Comparison of ENCODE assay signal across 17 mouse cellular contexts in genomic region chr12:69400871-69401286, GRCm38 (mm10). TPM values are rescaled to one million over a fixed set of nuclear protein-coding genes. Genes with fewer than 3 reads are reported as not detected.
A peak's percentile ranks its signal among the peaks of the same experiment; 100 is the strongest.
DNase-seq lines count a peak whose midpoint lies in the region; ATAC-seq and TF ChIP-seq lines count a peak whose summit lies in the region.
"Had no signal": no experiment of that assay in that cellular context is flagged by ENCODE, and none has a peak within 500 bp of the region (broad histone marks: within the 10 kb centered on the region; RNA-seq: fewer than 3 reads in every experiment).

No protein-coding gene starts in this region.

- no peak for TF ChIP-seq EP300 in liver, postnatal 0 days (IDR thresholded peaks at IDR 0.05; ENCODE audit: low read depth)

- H3K4me1 ChIP-seq in lung, embryonic 14.5 days (ENCODE audit: insufficient read depth): no peaks in the 10 kb centered on the region
- H3K4me1 ChIP-seq in liver, postnatal 0 days (ENCODE audit: insufficient read depth): peaks cover 4% of the 10 kb centered on the region; the same call in 1 of the 2 replicates
- H3K4me1 ChIP-seq: hindbrain, embryonic 15.5 days; neural tube, embryonic 15.5 days had no signal

- intact Hi-C loops in heart, postnatal 25 days (cut with DNase I): no loop called here

- no peak for TF ChIP-seq CTCF in lung, embryonic 14.5 days (IDR thresholded peaks at IDR 0.05; ENCODE audit: low read depth)
- no peak for TF ChIP-seq CTCF in liver, postnatal 0 days (IDR thresholded peaks at IDR 0.05; ENCODE audit: low read depth)

- H3K36me3 ChIP-seq in lung, embryonic 14.5 days (ENCODE audit: insufficient read depth): no peaks in the 10 kb centered on the region
- no peaks in the 10 kb centered on the region for H3K36me3 ChIP-seq in liver, postnatal 0 days (replicated peaks; ENCODE audit: insufficient read depth, low read length)
- H3K36me3 ChIP-seq: forebrain, embryonic 15.5 days; hindbrain, embryonic 15.5 days; neural tube, embryonic 15.5 days had no signal

- no peaks in the 10 kb centered on the region for H3K27me3 ChIP-seq in lung, embryonic 14.5 days (ENCODE audit: insufficient read depth, low read length)
- no peaks in the 10 kb centered on the region for H3K27me3 ChIP-seq in liver, postnatal 0 days (ENCODE audit: insufficient read depth, low read length)
- H3K27me3 ChIP-seq: forebrain, embryonic 15.5 days; hindbrain, embryonic 15.5 days; neural tube, embryonic 15.5 days had no signal

- H3K4me3 ChIP-seq in lung, embryonic 14.5 days (ENCODE audit: low read depth, low read length): no peak overlapping the region
- no peak overlapping the region for H3K4me3 ChIP-seq in liver, postnatal 0 days (ENCODE audit: low read depth, low read length)
- H3K4me3 ChIP-seq: forebrain, embryonic 15.5 days; hindbrain, embryonic 15.5 days; megakaryocyte, embryonic 14.5 days; neural tube, embryonic 15.5 days had no signal

- H3K9ac ChIP-seq in lung, embryonic 14.5 days: no peak overlapping the region
- H3K9ac ChIP-seq in liver, postnatal 0 days (replicated peaks): no peak overlapping the region
- H3K9ac ChIP-seq: forebrain, embryonic 15.5 days; hindbrain, embryonic 15.5 days; neural tube, embryonic 15.5 days had no signal

- H3K4me2 ChIP-seq in lung, embryonic 14.5 days: no peak overlapping the region
- H3K4me2 ChIP-seq in liver, postnatal 0 days (ENCODE audit: low read depth, low read length): no peak overlapping the region
- H3K4me2 ChIP-seq: forebrain, embryonic 15.5 days; hindbrain, embryonic 15.5 days; neural tube, embryonic 15.5 days had no signal

- no peak overlapping the region for H3K27ac ChIP-seq in lung, embryonic 14.5 days (ENCODE audit: low read depth)
- H3K27ac ChIP-seq in liver, postnatal 0 days (ENCODE audit: low read depth): no peak overlapping the region
- H3K27ac ChIP-seq: forebrain, embryonic 15.5 days; hindbrain, embryonic 15.5 days; neural tube, embryonic 15.5 days had no signal

- ATAC-seq in lung, embryonic 14.5 days (ENCODE audit: insufficient read depth): peak; percentile 54; the same call in 1 of the 2 replicates
- peak; percentile 33 for ATAC-seq in activated CD4-positive, CD25-positive, alpha-beta regulatory T cell, adult 4 months
- ATAC-seq in liver, postnatal 0 days: peak; percentile 27; the same call in 1 of the 2 replicates
- ATAC-seq: forebrain, embryonic 15.5 days had no signal

- 22% methylated on average over 2 of the region's 2 CpGs for WGBS in lung, embryonic 14.5 days
- 19% methylated on average over 2 of the region's 2 CpGs for WGBS in liver, postnatal 0 days (ENCODE audit: insufficient replicate concordance)

- no peaks in the 10 kb centered on the region for H3K9me3 ChIP-seq in lung, embryonic 14.5 days (ENCODE audit: low read depth, low read length)
- H3K9me3 ChIP-seq in liver, postnatal 0 days (ENCODE audit: low read length): no peaks in the 10 kb centered on the region
- H3K9me3 ChIP-seq: forebrain, embryonic 15.5 days; hindbrain, embryonic 15.5 days; neural tube, embryonic 15.5 days had no signal

- peak; percentile 71 for DNase-seq in heart, adult 11 months
- DNase-seq in heart, postnatal 25 days (ENCODE audit: low spot score): no peak
- DNase-seq in lung, embryonic 14.5 days: peak; percentile 80
- DNase-seq in lung, postnatal 4 days: no peak
- no peak for DNase-seq in liver, postnatal 0 days
- DNase-seq in layer of hippocampus, adult 9-10 months (ENCODE audit: low spot score): no peak
- no peak for DNase-seq in heart, postnatal 4 days
- DNase-seq: cerebellum, adult 18-20 months; gastrocnemius, postnatal 10 days; kidney, postnatal 14 days; left cerebral cortex, postnatal 4 days; right cerebral cortex, adult 18-20 months had no signal

RNA-seq across cellular contexts. Expression of gene Gm9887, which starts 28.6 kb away (rescaled TPM):
- under 1 TPM; 0.60 to 0.61 TPM for total RNA-seq in heart, postnatal 25 days (2021)
- 2.0 and 2.2 TPM in 2 replicates for polyA plus RNA-seq in lung, embryonic 14.5 days (2014; fragmentation: Nextera tagmentation; extraction: Ambion mirVana)
- polyA plus RNA-seq in activated CD4-positive, CD25-positive, alpha-beta regulatory T cell, adult 4 months (2017; shearing (Covaris generic)): not detected
- polyA plus RNA-seq in liver, postnatal 0 days (2015; fragmentation: Nextera tagmentation; extraction: Ambion mirVana): 1.00 and 1.3 TPM in 2 replicates
- under 1 TPM; 0.48 to 0.77 TPM for total RNA-seq in heart, postnatal 4 days (2021)

RNA-seq across cellular contexts. Expression of gene Arf6, which starts 28.9 kb away (rescaled TPM):
- total RNA-seq in heart, postnatal 25 days (2021): 10 to 100 TPM; 40.5 to 43.7 TPM
- polyA plus RNA-seq in lung, embryonic 14.5 days (2014; fragmentation: Nextera tagmentation; extraction: Ambion mirVana): 59.9 and 61.8 TPM in 2 replicates
- polyA plus RNA-seq in activated CD4-positive, CD25-positive, alpha-beta regulatory T cell, adult 4 months (2017; shearing (Covaris generic)): 10 to 100 TPM; 35.2 to 74.5 TPM
- polyA plus RNA-seq in liver, postnatal 0 days (2015; fragmentation: Nextera tagmentation; extraction: Ambion mirVana): 33.8 and 44.6 TPM in 2 replicates
- total RNA-seq in heart, postnatal 4 days (2021): 100 to 1,000 TPM; 103 to 104 TPM

RNA-seq across cellular contexts. Expression of gene Nemf, which starts 43.9 kb away (rescaled TPM):
- 10 to 100 TPM; 24.0 to 24.4 TPM for total RNA-seq in heart, postnatal 25 days (2021)
- polyA plus RNA-seq in lung, embryonic 14.5 days (2014; fragmentation: Nextera tagmentation; extraction: Ambion mirVana): 79.3 and 84.8 TPM in 2 replicates
- polyA plus RNA-seq in activated CD4-positive, CD25-positive, alpha-beta regulatory T cell, adult 4 months (2017; shearing (Covaris generic)): 100 to 1,000 TPM; 138 to 148 TPM
- 28.3 and 29.7 TPM in 2 replicates for polyA plus RNA-seq in liver, postnatal 0 days (2015; fragmentation: Nextera tagmentation; extraction: Ambion mirVana)
- 10 to 100 TPM; 31.9 to 33.2 TPM for total RNA-seq in heart, postnatal 4 days (2021)

Comparison
In these comparisons a context has a peak if more than half of its experiments do, and no peak if none do; other contexts are left out.
1. DNase-seq: peak in heart, adult 11 months (single experiment) and lung, embryonic 14.5 days (single experiment); none in heart, postnatal 25 days (single experiment), lung, postnatal 4 days (0 of 2), liver, postnatal 0 days (single experiment), layer of hippocampus, adult 9-10 months (single experiment) and heart, postnatal 4 days (single experiment).
2. Peak in every context shown above with its lines, with median percentiles within 50 percentile points of each other: ATAC-seq.